Mouse (Mus musculus) cortical plate, adult 2 months (tissue): ENCODE measurements around the gene Jazf1. TPM values are rescaled to one million over a fixed set of nuclear protein-coding genes. Genes with fewer than 3 reads are reported as not detected.

Source experiments
- H3K27ac ChIP-seq: fragments of 200-500 bp; 2 replicates; pipeline ENCODE4 v1.5.1; 2012; ENCODE audit warnings: low read length, control low read depth, inconsistent platforms; ENCODE audit not compliant: insufficient read depth
- H3K4me1 ChIP-seq: fragments of 200-500 bp; 2 replicates; pipeline ENCODE4 v1.6.1; 2011; ENCODE audit warnings: low read length; ENCODE audit not compliant: control insufficient read depth, insufficient read depth
- H3K4me3 ChIP-seq: fragments of 200-500 bp; 2 replicates; pipeline ENCODE4 v1.5.1; 2011; ENCODE audit warnings: mild to moderate bottlenecking, low read length, control low read depth; ENCODE audit not compliant: insufficient read depth
- CTCF ChIP-seq: fragments of 200-500 bp; IDR thresholded peaks from 2 replicates; pipeline ENCODE4 v1.5.1; 2011; ENCODE audit warnings: mild to moderate bottlenecking, control low read depth, low read length; ENCODE audit not compliant: insufficient read depth; ENCODE audit errors: extremely low read depth
- POLR2A ChIP-seq: fragments of 200-500 bp; IDR thresholded peaks from 2 replicates; pipeline ENCODE4 v1.6.1; 2011; ENCODE audit warnings: mild to moderate bottlenecking, low read length, control low read depth; ENCODE audit not compliant: insufficient read depth; ENCODE audit errors: extremely low read depth
- polyA plus RNA-seq: library from polyadenylated mRNA; depleted of rRNA; stranded (reverse); fragments of >200 nt; gene quantifications from 2 replicates; pipeline ENCODE4 v1.2.3, GENCODE M21; 2012

Jazf1 gene
- polyA plus RNA-seq, 1 experiment = 18.3 TPM

DNA sequence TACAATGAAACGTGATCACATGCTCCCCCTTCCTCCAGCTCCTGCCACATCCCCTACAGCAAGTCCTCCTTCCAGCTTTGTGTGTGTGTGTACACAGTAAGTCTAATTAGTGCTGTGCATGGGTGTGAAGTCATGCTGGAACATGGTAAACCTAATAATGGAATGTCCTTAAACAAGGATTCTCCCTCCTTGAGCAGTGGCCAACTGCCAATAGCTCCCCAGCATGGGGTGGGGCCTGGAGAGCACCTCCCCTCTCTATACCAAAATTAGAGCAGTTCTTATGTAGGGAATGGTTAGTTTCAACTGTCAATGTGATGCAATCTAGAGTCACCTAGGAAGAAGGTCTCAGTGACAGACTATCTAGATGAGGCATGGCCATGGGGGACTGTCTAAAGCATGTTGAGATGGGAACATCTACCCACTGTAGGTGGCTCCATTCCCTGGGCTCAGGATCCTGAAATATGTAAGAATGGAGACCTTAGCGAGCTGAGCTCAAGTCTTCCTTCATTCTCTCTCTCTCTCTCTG, 240.6 kb downstream of the Jazf1 start:
- no peak for TF ChIP-seq CTCF
- no peak for TF ChIP-seq POLR2A
- H3K27ac ChIP-seq = no peak overlapping the region

DNA sequence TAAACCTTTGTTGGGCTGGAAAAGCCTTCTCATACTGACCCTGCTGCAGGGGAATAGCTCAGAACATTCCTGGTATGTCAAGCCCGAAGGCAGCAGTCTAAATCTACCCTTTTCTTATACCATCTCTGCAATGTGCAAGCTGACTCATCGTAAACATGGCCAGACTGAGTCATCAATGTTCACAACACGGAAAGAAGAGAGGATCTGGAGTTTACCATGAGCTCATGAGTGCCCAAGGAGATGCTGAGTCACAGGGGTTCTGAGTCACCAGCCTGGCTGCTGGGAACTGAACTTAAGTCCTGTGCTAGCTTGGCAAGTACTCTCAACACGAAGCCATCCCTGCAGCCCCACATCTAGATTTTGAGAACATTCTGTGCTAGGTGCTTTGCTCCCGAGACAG, 242.9 kb downstream of the Jazf1 start:
- Histone ChIP-seq H3K4me3 (no peak overlapping the region), H3K4me1 (peaks cover 6% of the 10 kb centered on the region), H3K27ac (0 out of 2 replicates have a peak overlapping the region, but pooled peaks have one; percentile 7)
- no peak for TF ChIP-seq CTCF
- TF ChIP-seq POLR2A = no peak

More for the DNA sequence above, 240.6 kb downstream of the Jazf1 start:
- Histone ChIP-seq H3K4me3 (no peak overlapping the region), H3K4me1 (peaks cover 6% of the 10 kb centered on the region)

DNA sequence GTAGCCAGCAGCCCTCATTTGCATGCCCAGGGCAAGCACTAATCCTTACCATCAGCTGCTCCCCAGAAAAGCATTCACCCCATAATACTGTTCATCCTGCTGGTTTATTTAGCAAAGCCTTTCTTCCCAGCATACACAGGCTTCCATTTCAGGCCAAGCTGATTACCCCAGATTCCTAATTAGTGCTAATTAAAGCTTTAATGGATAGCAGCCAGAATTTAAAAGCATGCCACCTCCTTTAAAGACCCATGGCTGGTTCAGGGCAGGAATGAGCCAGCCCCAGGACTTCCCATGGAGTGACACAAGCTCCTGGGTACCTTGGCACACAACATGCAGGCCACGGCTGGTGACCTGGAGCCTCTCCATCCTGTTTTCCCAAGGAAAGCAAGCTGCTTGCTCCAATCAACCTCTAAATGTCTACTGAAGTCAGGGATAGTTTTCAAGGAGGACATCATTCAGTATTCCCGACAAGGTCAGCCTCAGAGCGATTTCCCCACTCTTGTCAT, 243.4 kb downstream of the Jazf1 start:
- TF ChIP-seq CTCF = no peak
- TF ChIP-seq POLR2A = no peak
- 0 out of 2 replicates have a peak overlapping the region, but pooled peaks have one; percentile 7 for H3K27ac ChIP-seq
- H3K4me3 ChIP-seq = no peak overlapping the region
- peaks cover 6% of the 10 kb centered on the region for H3K4me1 ChIP-seq

DNA sequence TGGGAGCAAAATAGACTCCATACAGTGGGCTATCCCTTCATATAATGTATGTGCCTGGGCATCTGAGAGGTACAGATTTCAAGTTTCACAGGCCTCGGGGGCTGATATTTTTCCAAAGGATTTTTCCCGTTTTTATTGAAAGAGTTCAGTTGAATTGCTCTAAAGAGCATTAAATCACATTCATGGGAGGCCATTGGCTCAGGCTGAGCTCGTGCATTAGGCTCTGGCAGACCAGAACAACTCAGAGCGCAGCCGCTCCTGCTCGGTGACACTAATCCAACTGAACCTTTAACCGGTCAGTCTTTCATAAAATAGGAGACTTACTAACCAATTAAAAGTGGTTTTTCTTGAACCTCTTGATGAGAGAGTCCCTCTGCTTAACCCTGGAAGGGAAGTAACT, 245.4 kb downstream of the Jazf1 start:
- no peak overlapping the region for H3K27ac ChIP-seq
- H3K4me1 ChIP-seq = peaks cover 6% of the 10 kb centered on the region
- TF ChIP-seq CTCF (no peak), POLR2A (no peak)
- H3K4me3 ChIP-seq = no peak overlapping the region

DNA sequence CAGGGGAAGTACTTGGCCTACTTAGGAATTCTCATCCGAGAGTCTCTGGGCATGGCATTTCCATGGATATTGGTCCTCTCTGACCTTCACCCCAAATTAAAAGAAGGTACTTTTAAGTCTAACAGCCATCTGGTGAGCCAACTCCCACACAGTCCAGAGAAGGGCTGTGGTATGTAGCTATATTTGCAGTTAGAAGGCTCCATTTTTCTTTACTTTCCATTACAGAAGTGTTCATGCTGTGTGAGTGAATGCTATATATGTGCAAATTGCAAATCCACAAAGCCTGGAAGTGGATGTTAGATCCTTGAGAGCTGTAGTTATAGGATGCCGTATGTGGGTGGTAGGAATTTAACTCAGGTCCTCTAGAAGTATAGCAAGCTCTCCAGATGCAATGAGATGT, 245.8 kb downstream of the Jazf1 start:
- Histone ChIP-seq H3K4me3 (no peak overlapping the region), H3K27ac (no peak overlapping the region), H3K4me1 (peaks cover 6% of the 10 kb centered on the region)
- TF ChIP-seq POLR2A = no peak
- no peak for TF ChIP-seq CTCF

DNA sequence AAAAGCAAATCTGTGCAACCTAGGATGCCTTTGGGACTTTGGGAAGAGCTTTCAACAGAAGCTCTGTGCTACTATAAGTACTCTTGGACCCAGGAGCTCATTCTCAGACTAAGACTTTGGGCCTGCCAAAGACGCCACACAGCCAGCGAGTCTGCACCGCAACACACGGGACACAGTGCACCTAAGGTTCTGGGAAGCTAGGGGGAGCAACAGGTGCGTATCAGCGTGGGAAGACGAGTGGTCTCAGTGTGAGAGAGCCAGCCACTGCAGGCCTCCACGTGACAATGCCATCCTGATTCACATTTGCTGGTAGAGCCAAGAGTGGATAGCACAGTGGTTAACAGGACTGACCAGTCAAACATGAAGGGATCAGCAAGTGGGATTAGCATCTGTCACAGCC, 249.1 kb downstream of the Jazf1 start:
- TF ChIP-seq CTCF = no peak
- no peak for TF ChIP-seq POLR2A
- H3K27ac ChIP-seq = no peak overlapping the region
- H3K4me3 ChIP-seq = no peak overlapping the region
- H3K4me1 ChIP-seq = peaks cover 5% of the 10 kb centered on the region

DNA sequence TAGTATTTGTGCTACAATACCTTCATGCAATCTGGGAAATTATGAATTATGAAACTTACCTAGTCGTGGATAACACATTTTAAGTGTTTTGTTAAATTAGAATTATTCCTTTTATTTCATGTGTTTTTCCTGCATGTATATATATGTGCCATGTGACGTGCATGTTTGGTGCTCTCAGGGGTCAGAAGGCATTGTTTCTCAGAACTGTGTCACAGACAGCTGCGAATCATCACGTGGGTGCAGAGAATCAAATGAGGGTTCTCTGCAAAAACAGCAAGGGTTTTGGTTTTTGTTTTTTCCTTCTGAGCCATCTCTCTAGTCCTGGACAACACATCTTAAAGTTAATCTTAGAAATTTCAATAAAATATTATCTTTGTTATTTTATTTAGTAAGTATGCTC, 250.4 kb downstream of the Jazf1 start:
- Histone ChIP-seq H3K4me1 (peaks cover under 1% of the 10 kb centered on the region; the same call in 1 of the 2 replicates), H3K4me3 (no peak overlapping the region), H3K27ac (no peak overlapping the region)
- no peak for TF ChIP-seq CTCF
- no peak for TF ChIP-seq POLR2A

DNA sequence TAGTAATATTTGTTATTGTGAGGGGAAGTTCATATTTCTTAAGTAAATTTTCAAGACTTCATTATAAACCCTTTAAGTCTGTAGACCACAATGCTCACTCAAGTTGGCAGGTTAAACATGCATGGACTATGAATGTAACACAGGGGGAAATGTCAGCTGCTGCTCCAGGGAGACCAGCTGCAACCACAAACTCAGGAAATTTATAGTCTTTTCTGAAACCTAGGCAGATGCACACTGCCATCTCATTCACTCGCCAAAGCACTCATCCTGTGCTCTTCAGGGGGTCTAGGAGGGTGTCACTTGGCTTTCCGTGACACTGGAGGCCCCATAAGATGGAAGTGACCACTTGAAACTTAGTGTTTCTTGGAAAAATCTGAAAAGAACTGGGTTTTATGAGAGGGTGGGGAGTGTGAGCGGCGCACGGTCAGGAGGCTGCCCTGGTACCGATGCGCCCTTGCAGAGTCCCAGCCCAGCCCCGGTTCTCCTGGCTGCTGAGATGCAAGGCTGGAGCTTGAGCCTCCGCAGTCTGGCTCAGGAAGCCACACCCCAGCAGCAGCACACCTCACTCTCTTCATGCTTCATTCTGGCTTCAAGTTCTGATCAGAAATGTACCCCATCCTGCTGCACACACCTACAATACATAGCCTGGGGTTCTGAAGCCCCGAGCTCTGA, 251.1 kb downstream of the Jazf1 start:
- no peaks in the 10 kb centered on the region for H3K4me1 ChIP-seq
- H3K27ac ChIP-seq = no peak overlapping the region
- TF ChIP-seq CTCF (no peak), POLR2A (no peak)
- no peak overlapping the region for H3K4me3 ChIP-seq

DNA sequence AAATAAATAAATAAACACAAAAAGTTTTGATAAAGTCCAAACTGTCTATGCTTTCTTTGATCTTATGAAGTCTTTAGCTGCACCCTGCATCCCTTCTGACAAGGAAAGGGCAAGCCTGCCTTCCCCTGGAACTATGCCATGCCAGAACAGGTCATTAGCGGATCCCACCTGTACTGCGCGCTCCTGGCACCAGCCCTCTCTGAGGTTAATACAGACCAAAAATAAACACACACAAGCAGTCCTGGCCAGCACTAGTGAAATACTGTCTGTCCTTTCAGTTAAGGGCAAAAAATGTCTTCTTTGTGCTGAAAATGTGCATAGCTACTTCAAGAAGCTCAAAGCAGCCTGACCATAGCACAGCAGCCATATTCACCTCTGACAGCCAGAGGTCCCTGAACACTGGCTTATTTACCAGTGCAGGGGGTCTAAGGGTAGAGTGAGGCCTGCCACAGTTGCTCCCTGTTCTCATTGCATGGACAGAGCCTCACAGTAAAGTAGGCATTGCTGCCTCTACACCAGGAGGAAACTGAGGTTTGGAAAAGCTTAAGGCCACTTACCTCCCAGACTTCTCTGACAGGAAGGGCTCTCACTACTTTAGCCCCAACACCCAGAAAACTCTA, 263.1 kb downstream of the Jazf1 start:
- Histone ChIP-seq H3K27ac (no peak overlapping the region), H3K4me3 (no peak overlapping the region), H3K4me1 (no peaks in the 10 kb centered on the region; the same call in 1 of the 2 replicates)
- TF ChIP-seq CTCF (no peak), POLR2A (no peak)
